Mouse (Mus musculus) heart, postnatal 0 days (tissue): ENCODE measurements around the gene Gpsm2. TPM values are rescaled to one million over a fixed set of nuclear protein-coding genes. Genes with fewer than 3 reads are reported as not detected.

Source experiments
- ATAC-seq: fragments of 200-750 bp; cut with Nextera tagmentation; 2 replicates; pipeline ENCODE4 v1.8.0; 2017; ENCODE audit warnings: low read depth, moderate number of reproducible peaks, moderate library complexity; ENCODE audit not compliant: insufficient read depth
- DNase-seq: peaks from one replicate; pipeline ENCODE4 v3.0.0-alpha.2; 2016; ENCODE audit warnings: low spot score
- H3K27ac ChIP-seq: fragments of 300-500 bp; sonication (generic); 2 replicates; pipeline ENCODE4 v1.5.1; 2014; ENCODE audit warnings: low read depth, mild to moderate bottlenecking
- H3K27me3 ChIP-seq: fragments of 300-500 bp; sonication (generic); 2 replicates; pipeline ENCODE4 v1.6.1; 2014; ENCODE audit warnings: low read length, mixed read lengths; ENCODE audit not compliant: control insufficient read depth, insufficient read depth
- H3K36me3 ChIP-seq: fragments of 300-500 bp; sonication (generic); replicated peaks from 2 replicates; pipeline ENCODE4 v1.6.1; 2014; ENCODE audit warnings: low read length, mixed read lengths; ENCODE audit not compliant: control insufficient read depth, insufficient read depth
- H3K4me1 ChIP-seq: fragments of 300-500 bp; sonication (generic); 2 replicates; pipeline ENCODE4 v1.6.1; 2014; ENCODE audit warnings: antibody characterized with exemption; ENCODE audit not compliant: control insufficient read depth, insufficient read depth
- H3K4me2 ChIP-seq: fragments of 300-500 bp; sonication (generic); 2 replicates; pipeline ENCODE4 v1.6.1; 2014; ENCODE audit warnings: low read depth, mild to moderate bottlenecking, low read length, moderate library complexity
- H3K4me3 ChIP-seq: fragments of 300-500 bp; sonication (generic); 2 replicates; pipeline ENCODE4 v1.5.1; 2014; ENCODE audit warnings: low read depth, low read length
- H3K9ac ChIP-seq: fragments of 300-500 bp; sonication (generic); replicated peaks from 2 replicates; pipeline ENCODE4 v1.6.1; 2014; ENCODE audit warnings: low read depth, low read length, mixed read lengths
- H3K9me3 ChIP-seq: fragments of 300-500 bp; sonication (generic); replicated peaks from 2 replicates; pipeline ENCODE4 v1.6.1; 2016; ENCODE audit warnings: low read length; ENCODE audit not compliant: control insufficient read depth
- CTCF ChIP-seq: IDR thresholded peaks from 2 replicates; pipeline ENCODE4 v1.5.1; 2016; ENCODE audit warnings: antibody characterized with exemption, control low read depth, low read depth
- EP300 ChIP-seq: IDR thresholded peaks from 2 replicates; pipeline ENCODE4 v1.6.1; 2016; ENCODE audit warnings: antibody characterized with exemption, low read depth
- WGBS: fragments of 180-500 bp; shearing (Covaris S2); extraction: QIAGEN DNeasy Blood & Tissue Kit; methylation state at CpG from one replicate; pipeline ENCODE4 v1.1.7; 2014; 5-methylcytosine and 5-hydroxymethylcytosine counted together
- polyA plus RNA-seq: library from polyadenylated mRNA; unstranded; fragments of >200 nt; fragmentation: Nextera tagmentation; extraction: Ambion mirVana; gene quantifications from 2 replicates; pipeline ENCODE4 v1.2.1, GENCODE M21; 2015
- total RNA-seq: library from RNA; depleted of rRNA; stranded (reverse); fragments of >200 nt; gene quantifications from 2 replicates; pipeline ENCODE4 v1.2.3, GENCODE M21; 2014; ENCODE audit warnings: low replicate concordance

Gene Gpsm2
- total and polyA plus RNA-seq, 2 experiments from 2014 or later, result 8.7 to 9.6 TPM

DNA sequence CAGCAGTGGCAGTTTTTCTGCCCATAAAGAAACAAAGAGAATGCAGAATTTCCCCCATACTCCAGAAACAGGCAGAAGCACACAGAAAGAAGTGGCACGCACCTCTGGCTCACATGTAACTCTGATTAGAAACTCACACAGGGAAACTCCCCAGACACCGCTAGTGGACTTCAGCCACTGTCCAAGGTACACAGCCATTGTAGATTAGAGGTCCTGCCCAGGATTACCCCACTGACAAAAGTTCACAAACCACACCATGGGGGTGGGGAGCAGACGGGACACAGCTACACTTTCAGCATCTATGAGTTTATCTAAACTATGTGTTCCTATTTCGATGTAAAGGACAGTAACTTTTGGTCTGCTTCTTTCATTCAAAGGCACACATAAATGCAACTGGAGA is 7.3 kb downstream of the Gpsm2 start:
- DNase-seq (no peak), ATAC-seq (no peak)
- Histone ChIP-seq H3K27ac (no peak overlapping the region), H3K9me3 (no peaks in the 10 kb centered on the region), H3K36me3 (no peaks in the 10 kb centered on the region), H3K4me3 (no peak overlapping the region), H3K27me3 (0 out of 2 replicates have a peak, but pooled peaks cover 7% of the 10 kb centered on the region), H3K4me1 (no peaks in the 10 kb centered on the region), H3K9ac (no peak overlapping the region), H3K4me2 (no peak overlapping the region)
- WGBS, result 83% methylated on average over 4 of the region's 4 CpGs
- TF ChIP-seq CTCF (no peak), EP300 (no peak)

DNA sequence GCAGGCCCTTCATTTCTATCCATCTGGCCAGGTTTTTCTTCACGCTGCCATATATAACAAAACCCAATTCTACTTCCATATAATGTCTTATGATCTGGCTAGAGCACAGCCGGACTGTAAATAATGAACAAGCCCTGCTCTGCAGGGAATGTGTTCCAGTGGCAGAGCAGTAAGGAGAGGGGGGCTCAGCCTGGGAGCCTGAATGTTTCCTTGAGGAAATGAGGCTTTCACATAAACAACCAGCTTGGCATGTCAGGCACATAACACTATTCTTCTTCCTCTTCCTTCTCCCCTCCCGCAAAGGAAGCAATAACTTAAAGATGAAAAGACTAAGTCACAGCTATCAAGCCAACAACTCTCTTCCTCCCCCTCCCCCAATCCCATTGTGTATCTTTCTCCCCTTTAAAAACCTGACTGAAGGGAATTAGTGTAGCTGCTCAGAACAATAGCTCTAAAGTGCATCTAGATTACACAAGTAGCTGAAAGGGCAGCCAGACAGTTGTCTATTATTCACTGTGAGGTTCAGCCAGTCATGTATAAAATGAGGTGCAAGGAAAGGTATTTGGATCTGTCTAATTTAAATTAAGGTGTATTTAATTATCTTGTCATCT is 8.9 kb downstream of the Gpsm2 start:
- Histone ChIP-seq H3K27ac (no peak overlapping the region), H3K9me3 (no peaks in the 10 kb centered on the region), H3K4me1 (no peaks in the 10 kb centered on the region), H3K9ac (no peak overlapping the region), H3K4me3 (no peak overlapping the region), H3K4me2 (no peak overlapping the region), H3K36me3 (no peaks in the 10 kb centered on the region), H3K27me3 (0 out of 2 replicates have a peak, but pooled peaks cover 7% of the 10 kb centered on the region)
- ATAC-seq, result no peak
- 54% methylated on average over 3 of the region's 3 CpGs for WGBS
- DNase-seq, result no peak
- TF ChIP-seq CTCF (no peak), EP300 (no peak)

- H3K27me3 ChIP-seq, result 0 out of 2 replicates have a peak, but pooled peaks cover 7% of the 10 kb centered on the region
Observed at GRCm38 (mm10) chr3:108711296-108711695, 10.8 kb downstream of the Gpsm2 start.

DNA sequence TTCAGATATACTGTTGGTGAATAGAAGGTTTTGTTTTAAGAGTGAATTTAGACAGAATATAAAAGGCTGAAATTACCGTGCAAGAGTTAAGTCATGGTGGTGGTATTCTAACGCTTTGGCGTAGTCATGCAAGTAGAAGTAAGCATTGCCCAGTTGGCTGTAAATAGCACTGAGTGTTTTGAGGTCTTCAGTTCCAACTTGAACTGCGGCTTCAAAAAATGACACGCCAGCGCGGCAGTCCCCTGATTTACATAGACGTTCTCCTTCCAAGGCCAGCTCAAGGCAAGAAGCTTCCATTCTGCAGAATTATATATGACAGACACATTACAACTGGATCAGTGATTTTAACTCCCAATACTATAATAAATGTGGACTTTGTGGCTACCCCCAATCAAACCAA is 19.3 kb downstream of the Gpsm2 start:
- no peaks in the 10 kb centered on the region for H3K9me3 ChIP-seq
- H3K9ac ChIP-seq, result no peak overlapping the region
- H3K4me3 ChIP-seq, result no peak overlapping the region
- peaks cover 31% of the 10 kb centered on the region for H3K36me3 ChIP-seq
- H3K4me1 ChIP-seq, result no peaks in the 10 kb centered on the region
- no peak overlapping the region for H3K27ac ChIP-seq
- ATAC-seq, result no peak
- H3K4me2 ChIP-seq, result no peak overlapping the region
- H3K27me3 ChIP-seq, result no peaks in the 10 kb centered on the region
- no peak for TF ChIP-seq EP300
- no peak for TF ChIP-seq CTCF
- no peak for DNase-seq
- 92% methylated on average over 8 of the region's 8 CpGs for WGBS

More at GRCm38 (mm10) chr3:108711296-108711695, 10.8 kb downstream of the Gpsm2 start:
- Histone ChIP-seq H3K9me3 (no peaks in the 10 kb centered on the region), H3K9ac (no peak overlapping the region), H3K4me2 (no peak overlapping the region), H3K27ac (no peak overlapping the region), H3K36me3 (no peaks in the 10 kb centered on the region), H3K4me3 (no peak overlapping the region), H3K4me1 (no peaks in the 10 kb centered on the region)
- WGBS, result 92% methylated on average over 5 of the region's 5 CpGs
- DNase-seq (no peak), ATAC-seq (no peak)
- TF ChIP-seq EP300, result no peak
- no peak for TF ChIP-seq CTCF

DNA sequence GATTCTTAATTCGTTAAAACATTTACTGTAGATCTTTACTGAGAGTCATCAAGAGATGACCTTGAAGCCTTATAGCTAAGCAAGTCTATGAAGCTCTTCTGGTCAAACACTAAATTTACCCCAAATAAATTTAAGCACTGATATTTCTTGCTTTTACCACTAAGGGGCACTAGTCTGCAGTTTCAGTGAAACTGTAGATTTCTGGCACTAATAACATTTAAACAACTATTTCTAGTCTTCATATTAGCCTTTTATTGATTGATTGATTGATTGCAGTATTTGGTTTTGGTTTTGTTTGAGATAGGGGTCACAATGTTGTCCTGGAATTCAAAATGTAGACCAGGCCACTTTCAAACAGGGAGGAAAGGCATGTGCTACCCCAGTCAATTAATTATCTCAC is 20.9 kb downstream of the Gpsm2 start:
- ATAC-seq, result no peak
- WGBS, result 68% methylated on average over 1 of the region's 1 CpGs
- Histone ChIP-seq H3K27ac (no peak overlapping the region), H3K4me2 (no peak overlapping the region), H3K36me3 (peaks cover 43% of the 10 kb centered on the region), H3K9me3 (no peaks in the 10 kb centered on the region), H3K4me3 (no peak overlapping the region), H3K9ac (no peak overlapping the region), H3K4me1 (no peaks in the 10 kb centered on the region), H3K27me3 (no peaks in the 10 kb centered on the region)
- peak; percentile 28 for DNase-seq
- TF ChIP-seq CTCF, result peak; percentile 56
- no peak for TF ChIP-seq EP300

DNA sequence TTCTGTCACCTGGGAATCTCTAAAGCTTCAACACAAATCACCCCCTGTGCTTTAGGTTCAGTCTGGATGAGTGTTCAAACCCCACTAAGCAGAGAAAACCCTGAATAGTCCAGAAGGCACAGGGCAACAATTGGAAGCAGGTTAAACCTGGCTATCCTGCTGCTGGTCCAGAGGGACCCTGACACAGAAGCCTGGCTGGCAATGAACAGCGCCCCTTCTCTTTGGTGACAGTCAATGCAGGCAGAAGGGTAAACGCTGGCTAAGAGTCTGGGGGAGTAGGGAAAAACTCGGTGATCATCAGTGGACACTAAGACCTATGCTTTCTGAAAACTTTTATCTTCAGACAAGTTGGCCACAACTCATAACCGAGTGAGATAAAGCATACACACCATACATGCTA is 22.3 kb downstream of the Gpsm2 start:
- Histone ChIP-seq H3K4me3 (no peak overlapping the region), H3K9me3 (no peaks in the 10 kb centered on the region), H3K4me1 (no peaks in the 10 kb centered on the region), H3K9ac (no peak overlapping the region), H3K4me2 (no peak overlapping the region), H3K27ac (no peak overlapping the region), H3K27me3 (no peaks in the 10 kb centered on the region), H3K36me3 (peaks cover 50% of the 10 kb centered on the region)
- ATAC-seq (no peak), DNase-seq (no peak)
- WGBS, result 86% methylated on average over 4 of the region's 4 CpGs
- TF ChIP-seq CTCF, result no peak
- TF ChIP-seq EP300, result no peak
